Mouse (Mus musculus): ENCODE measurements at regions not wholly inside any gene's neighbourhood (a gene's known extent, or its start where the extent isn't known, plus 50 kb on each side); places are given as distances from the start of the nearest gene placed in this dataset.
A peak's percentile ranks its signal among the peaks of the same experiment; 100 is the strongest.

GRCm38 (mm10) chr1:112456047-112456446, 591.3 kb upstream of the Dsel start:
- no peak for TF ChIP-seq POLR2A (IDR thresholded peaks at IDR 0.05; ENCODE audit: extremely low read depth, insufficient read depth, low read length)
- TF ChIP-seq CTCF (IDR thresholded peaks at IDR 0.05; ENCODE audit: extremely low read depth, insufficient read depth, low read length): peak; percentile 61
